Mouse (Mus musculus) spleen, postnatal 36 days (tissue): ENCODE data around the gene Foxd1.

Source experiments
- DNase-seq, 2 experiments: peaks; one replicate each; pipeline ENCODE4 v3.0.0; 2022; ENCODE audit warnings: low spot score in 2 of 2, mixed read lengths in 1 of 2

The Foxd1 gene

GRCm38 (mm10) chr13:98355559-98356111 lies 1.6 kb downstream of the Foxd1 start:
- no peak for DNase-seq

GRCm38 (mm10) chr13:98356176-98356972 lies 2.3 kb downstream of the Foxd1 start:
- no peak for DNase-seq

- no peak for DNase-seq
Observed at GRCm38 (mm10) chr13:98356973-98357425, 3.0 kb downstream of the Foxd1 start.

GRCm38 (mm10) chr13:98357433-98358423 lies 3.7 kb downstream of the Foxd1 start:
- DNase-seq, result no peak

GRCm38 (mm10) chr13:98358424-98359181 lies 4.6 kb downstream of the Foxd1 start:
- no peak for DNase-seq

- no peak for DNase-seq
Observed at GRCm38 (mm10) chr13:98359337-98359736, 5.3 kb downstream of the Foxd1 start.

- DNase-seq, result no peak
Observed at GRCm38 (mm10) chr13:98360391-98360790, 6.3 kb downstream of the Foxd1 start.

- no peak for DNase-seq
Observed at GRCm38 (mm10) chr13:98361161-98361560, 7.1 kb downstream of the Foxd1 start.

- no peak for DNase-seq
Observed at GRCm38 (mm10) chr13:98363046-98363445, 9.0 kb downstream of the Foxd1 start.

GRCm38 (mm10) chr13:98365081-98365480 lies 11.0 kb downstream of the Foxd1 start:
- DNase-seq, result no peak

- no peak for DNase-seq
Observed at GRCm38 (mm10) chr13:98365766-98366421, 11.9 kb downstream of the Foxd1 start.

- no peak for DNase-seq
Observed at GRCm38 (mm10) chr13:98366469-98367275, 12.6 kb downstream of the Foxd1 start.

GRCm38 (mm10) chr13:98367601-98368000 lies 13.6 kb downstream of the Foxd1 start:
- DNase-seq, result no peak

GRCm38 (mm10) chr13:98369046-98369445 lies 15.0 kb downstream of the Foxd1 start:
- no peak for DNase-seq

GRCm38 (mm10) chr13:98374560-98374959 lies 20.5 kb downstream of the Foxd1 start:
- no peak for DNase-seq

GRCm38 (mm10) chr13:98374979-98375378 lies 20.9 kb downstream of the Foxd1 start:
- DNase-seq, result no peak

GRCm38 (mm10) chr13:98377746-98378145 lies 23.7 kb downstream of the Foxd1 start:
- DNase-seq, result no peak

- DNase-seq, result no peak
Observed at GRCm38 (mm10) chr13:98382751-98383150, 28.7 kb downstream of the Foxd1 start.

GRCm38 (mm10) chr13:98383911-98384498 lies 30.0 kb downstream of the Foxd1 start:
- DNase-seq, result no peak

- DNase-seq, result no peak
Observed at GRCm38 (mm10) chr13:98385877-98386276, 31.8 kb downstream of the Foxd1 start.
